Mouse (Mus musculus) adrenal gland (tissue): Measurements from ENCODE around the gene Kdm6b.
"Not testable (repeated sequence)": the region's sequence is repeated elsewhere in the genome, so short reads cannot be mapped to it uniquely, and the experiment has no call there.

Source experiments
- intact Hi-C: fragments of 180-260 bp; cut with DNase I; formaldehyde crosslinking; loops from one replicate; pipeline ENCODE4 v1.15.1; 2025

Kdm6b gene

GRCm38 (mm10) chr11:69395235-69395633 lies 18.2 kb downstream of the Kdm6b start, which contains the start of the genes Naa38 and Cyb5d1:
TSS of gene Naa38 (plus strand) at chr11:69395487.
TSS of gene Cyb5d1 (minus strand) at chr11:69395631.
- intact Hi-C loops, result not testable (repeated sequence)

GRCm38 (mm10) chr11:69394591-69395167 lies 18.8 kb downstream of the Kdm6b start:
- intact Hi-C loops, result not testable (repeated sequence)

GRCm38 (mm10) chr11:69390400-69391034 lies 23.0 kb downstream of the Kdm6b start:
- intact Hi-C loops, result loop anchor here (2.0 kb wide), 1 partner anchor 118 kb away; no protein-coding TSS in a partner anchor

- intact Hi-C loops, result loop anchor here (2.0 kb wide), 1 partner anchor 117 kb away; no protein-coding TSS in a partner anchor
Observed at GRCm38 (mm10) chr11:69389531-69390399, 23.7 kb downstream of the Kdm6b start.

GRCm38 (mm10) chr11:69388680-69389079 lies 24.8 kb downstream of the Kdm6b start:
- intact Hi-C loops, result no loop called here

- intact Hi-C loops, result no loop called here
Observed at GRCm38 (mm10) chr11:69386758-69387157, 26.7 kb downstream of the Kdm6b start.

- intact Hi-C loops, result no loop called here
Observed at GRCm38 (mm10) chr11:69384979-69385378, 28.5 kb downstream of the Kdm6b start.

GRCm38 (mm10) chr11:69382478-69383105 lies 30.9 kb downstream of the Kdm6b start:
- intact Hi-C loops, result no loop called here

- intact Hi-C loops, result no loop called here
Observed at GRCm38 (mm10) chr11:69381356-69381755, 32.1 kb downstream of the Kdm6b start.

- intact Hi-C loops, result no loop called here
Observed at GRCm38 (mm10) chr11:69379600-69379999, 33.9 kb downstream of the Kdm6b start.

- intact Hi-C loops, result no loop called here
Observed at GRCm38 (mm10) chr11:69377766-69378165, 35.7 kb downstream of the Kdm6b start.

GRCm38 (mm10) chr11:69375646-69376045 lies 37.8 kb downstream of the Kdm6b start:
- intact Hi-C loops, result no loop called here

GRCm38 (mm10) chr11:69373223-69373965 lies 40.1 kb downstream of the Kdm6b start:
- intact Hi-C loops, result loop anchor here (5.0 kb wide), 1 partner anchor 41 kb away; no protein-coding TSS in a partner anchor

GRCm38 (mm10) chr11:69372780-69373170 lies 40.7 kb downstream of the Kdm6b start:
- intact Hi-C loops, result loop anchor here (5.0 kb wide), 1 partner anchor 40 kb away; no protein-coding TSS in a partner anchor

GRCm38 (mm10) chr11:69372056-69372779 lies 41.3 kb downstream of the Kdm6b start:
- intact Hi-C loops, result loop anchor here (5.0 kb wide), 1 partner anchor 40 kb away; no protein-coding TSS in a partner anchor

GRCm38 (mm10) chr11:69371601-69372000 lies 41.9 kb downstream of the Kdm6b start:
- intact Hi-C loops, result loop anchor here (5.0 kb wide), 1 partner anchor 39 kb away; no protein-coding TSS in a partner anchor

GRCm38 (mm10) chr11:69370817-69371215 lies 42.7 kb downstream of the Kdm6b start:
- intact Hi-C loops, result loop anchor here (5.0 kb wide), 1 partner anchor 39 kb away; no protein-coding TSS in a partner anchor

- intact Hi-C loops, result loop anchor here (5.0 kb wide), 1 partner anchor 38 kb away; no protein-coding TSS in a partner anchor
Observed at GRCm38 (mm10) chr11:69369990-69370816, 43.3 kb downstream of the Kdm6b start.
